Mouse (Mus musculus): ENCODE measurements at regions not wholly inside any gene's neighbourhood (a gene's known extent, or its start where the extent isn't known, plus 50 kb on each side); places are given as distances from the start of the nearest gene placed in this dataset.

DNA sequence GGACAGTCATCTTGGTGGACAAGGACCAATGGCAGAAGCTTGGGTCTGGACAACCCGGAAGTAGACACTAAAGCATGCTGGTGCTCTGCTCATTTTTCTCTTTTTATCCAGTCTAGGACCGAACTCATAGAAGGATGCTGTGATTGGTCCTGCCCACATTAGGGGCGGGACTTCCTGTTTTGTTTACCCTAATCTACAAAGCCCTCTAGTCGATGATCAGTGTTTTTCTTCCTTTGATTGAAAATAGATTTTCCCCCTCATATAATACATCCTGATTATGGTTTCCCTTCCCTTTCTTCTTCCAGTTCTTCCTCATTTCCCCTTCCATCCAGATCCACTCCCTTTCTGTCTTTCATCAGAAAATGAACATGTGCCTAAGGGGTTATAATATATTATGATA is 175.0 kb upstream of the Stt3b start:
- DNase-seq: no peak

DNA sequence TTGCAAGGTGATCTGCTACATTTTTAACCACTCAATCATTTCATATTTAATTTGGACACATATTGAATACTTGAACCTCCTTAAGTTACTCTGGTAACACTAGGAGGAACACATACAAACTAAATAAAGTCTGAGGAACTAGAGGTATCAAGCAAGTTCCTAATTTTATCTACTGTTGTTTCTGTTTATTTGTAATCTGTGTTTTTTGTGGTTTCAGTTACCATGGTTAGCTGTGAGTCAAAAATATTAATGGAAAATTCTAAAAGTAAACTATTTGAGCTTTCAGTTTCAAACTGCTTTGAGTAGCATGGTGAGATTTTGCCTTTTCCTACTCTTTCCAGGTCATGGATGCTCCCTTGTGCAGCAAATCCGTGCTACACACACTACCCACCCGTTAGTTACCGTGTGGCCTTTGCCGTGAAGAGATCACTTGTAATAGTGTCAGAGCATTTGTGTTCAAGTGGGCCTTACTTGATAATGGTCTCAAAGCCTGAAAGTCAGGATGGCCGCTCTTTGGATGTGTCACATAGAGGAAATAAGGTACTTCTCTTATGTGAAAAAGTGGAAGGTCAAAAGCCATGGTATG is 177.0 kb upstream of the Stt3b start:
- peak; percentile 4 for DNase-seq

DNA sequence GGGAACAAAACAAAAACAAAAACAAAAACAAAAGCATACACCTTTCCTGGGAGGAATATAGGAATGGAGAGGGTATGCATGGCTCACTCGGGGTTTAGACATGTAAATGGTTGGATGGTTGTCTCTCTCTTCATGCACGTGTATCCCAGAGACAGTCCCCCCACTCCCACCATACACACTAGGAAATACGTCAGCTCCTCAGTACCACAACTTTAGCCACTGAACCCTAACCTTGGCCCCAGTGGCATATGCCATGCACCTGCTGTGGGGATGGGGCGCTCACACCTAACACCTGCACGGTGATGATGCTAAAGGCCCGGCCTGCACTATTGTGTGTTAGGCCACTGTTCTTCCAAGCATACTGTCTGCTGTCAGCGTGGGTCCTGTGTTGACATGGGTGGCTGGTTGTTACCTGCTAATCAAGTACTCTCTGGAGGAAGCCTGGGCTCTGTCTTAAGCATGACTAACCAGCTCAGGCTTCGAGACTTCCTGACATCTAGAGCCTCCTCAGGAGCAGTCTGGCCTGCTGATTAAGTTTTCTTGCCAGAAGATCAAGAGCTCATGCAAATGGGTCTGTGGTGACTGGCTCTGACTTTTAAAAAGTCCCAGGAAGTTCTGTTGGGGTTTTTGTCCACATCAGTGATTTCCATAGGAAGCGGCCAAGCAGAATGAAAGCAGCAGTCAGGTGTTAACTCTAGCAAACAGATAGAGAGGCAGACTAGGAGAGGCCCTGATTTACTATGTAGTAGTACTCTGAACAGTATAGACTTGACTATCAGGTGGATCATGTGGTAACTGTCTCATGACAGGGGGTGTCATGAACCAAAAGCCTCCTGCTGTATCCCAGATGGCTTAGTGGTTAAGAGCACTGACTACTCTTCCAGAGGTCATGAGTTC is 178.9 kb upstream of the Stt3b start:
- DNase-seq: peak; percentile 23

DNA sequence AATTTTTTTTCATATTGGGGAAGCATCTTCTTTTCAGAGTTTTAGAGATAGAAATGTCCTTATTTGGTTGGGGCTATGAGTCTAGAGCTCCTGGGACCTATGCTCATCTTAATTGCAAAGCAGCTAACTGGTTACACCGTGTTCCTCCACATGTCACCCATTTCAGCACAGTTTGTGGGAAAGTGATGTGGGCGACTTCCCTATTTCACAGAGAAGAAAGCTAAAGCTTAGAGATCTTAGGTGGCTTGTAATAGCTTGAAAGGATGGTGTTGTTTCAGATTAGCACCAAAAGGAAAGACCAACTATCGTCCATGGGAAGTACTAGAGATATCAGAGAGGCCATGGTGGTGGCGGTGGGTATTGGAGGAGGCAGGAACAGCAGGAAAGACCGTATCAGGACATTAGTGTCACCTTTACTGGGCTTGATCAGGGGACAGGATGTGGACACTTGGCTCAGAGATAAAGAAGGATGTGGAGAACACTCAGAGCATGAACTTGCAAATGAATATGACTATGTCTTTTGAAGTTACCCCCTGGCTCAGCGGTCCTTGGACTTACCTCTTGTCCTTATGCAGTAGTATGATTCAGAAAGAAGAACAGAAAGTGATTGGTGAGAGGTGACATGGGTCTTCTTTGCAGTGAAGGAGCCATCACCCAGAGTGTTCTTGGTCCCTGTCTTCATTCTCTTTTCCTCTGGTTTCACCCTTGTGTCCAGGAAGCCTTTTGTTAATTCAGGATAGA is 182.4 kb upstream of the Stt3b start:
- DNase-seq: peak; percentile 72

- no peak for DNase-seq
Observed at GRCm38 (mm10) chr9:115493765-115494164, 183.5 kb upstream of the Stt3b start.

DNA sequence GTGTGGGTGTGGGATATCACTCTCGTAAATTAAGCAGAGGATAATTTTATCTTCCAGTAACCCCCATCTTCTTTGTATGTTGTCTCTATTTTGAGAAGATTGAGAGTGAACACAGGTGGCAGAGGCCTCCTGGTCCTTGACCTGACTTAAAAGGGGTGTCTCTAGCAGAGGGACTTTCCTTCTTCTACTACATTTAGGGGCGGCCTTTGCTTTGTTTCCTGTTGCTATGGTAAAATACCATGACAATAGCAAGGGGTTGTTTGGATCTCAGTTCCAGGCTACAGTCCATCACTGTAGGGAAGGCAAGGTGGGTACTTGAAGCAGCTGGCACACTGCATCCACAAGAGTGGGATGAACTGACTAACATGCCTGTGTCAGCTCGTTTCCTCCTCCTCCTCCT is 189.3 kb upstream of the Stt3b start:
- no peak for DNase-seq

DNA sequence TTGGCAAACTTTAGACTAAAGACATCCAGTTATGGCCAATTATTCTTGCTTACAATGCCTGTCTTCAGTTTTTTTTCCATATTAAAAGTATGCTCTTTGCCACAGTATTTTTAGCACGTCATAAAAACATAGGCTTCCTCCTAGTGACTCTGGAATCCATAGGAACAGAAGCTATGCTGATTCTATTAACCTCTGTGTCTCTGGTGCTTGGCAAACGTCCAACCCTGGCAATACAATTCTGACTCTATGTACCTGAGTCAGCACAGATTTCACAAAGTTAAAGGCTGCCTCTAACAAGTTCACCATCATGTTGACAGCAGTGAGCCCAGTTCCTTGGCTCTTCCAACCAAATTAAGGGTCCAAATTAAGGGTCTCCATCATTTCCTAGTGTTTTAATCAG is 194.6 kb upstream of the Stt3b start:
- no peak for DNase-seq

DNA sequence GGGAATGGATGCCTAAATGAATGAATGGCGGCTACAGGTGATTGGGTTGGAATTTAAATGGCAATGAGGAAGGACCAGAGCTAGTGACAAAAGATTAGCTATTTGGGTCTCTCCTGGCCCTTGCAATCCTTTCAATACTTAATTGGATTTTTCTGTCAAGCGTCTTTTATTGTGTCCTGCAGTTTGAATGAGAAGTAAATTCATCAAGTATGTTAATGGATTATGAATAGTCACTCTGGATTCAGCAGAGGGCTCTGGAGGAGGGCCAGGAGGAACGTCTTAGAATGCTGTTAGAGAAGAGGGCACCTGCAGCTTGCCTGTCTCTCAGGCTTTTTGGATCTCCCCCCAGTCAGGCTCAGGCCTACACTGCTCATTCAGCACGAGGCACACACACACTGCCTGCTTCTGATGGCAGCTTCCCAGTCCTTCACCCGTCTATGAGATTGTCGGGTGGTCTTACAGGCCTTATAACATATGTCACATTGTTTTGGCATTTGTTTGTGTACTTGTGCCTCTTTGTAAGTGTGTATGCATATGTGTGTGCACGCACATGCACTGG is 197.0 kb upstream of the Stt3b start:
- no peak for DNase-seq

GRCm38 (mm10) chr9:115512835-115513629 is 202.8 kb upstream of the Stt3b start:
- no peak for DNase-seq

- DNase-seq: no peak
Observed at GRCm38 (mm10) chr9:115517903-115518302, 207.7 kb upstream of the Stt3b start.

- DNase-seq: no peak
Observed at GRCm38 (mm10) chr9:115524161-115524560, 213.9 kb upstream of the Stt3b start.

GRCm38 (mm10) chr9:115524591-115524990 is 214.4 kb upstream of the Stt3b start:
- DNase-seq: no peak

DNA sequence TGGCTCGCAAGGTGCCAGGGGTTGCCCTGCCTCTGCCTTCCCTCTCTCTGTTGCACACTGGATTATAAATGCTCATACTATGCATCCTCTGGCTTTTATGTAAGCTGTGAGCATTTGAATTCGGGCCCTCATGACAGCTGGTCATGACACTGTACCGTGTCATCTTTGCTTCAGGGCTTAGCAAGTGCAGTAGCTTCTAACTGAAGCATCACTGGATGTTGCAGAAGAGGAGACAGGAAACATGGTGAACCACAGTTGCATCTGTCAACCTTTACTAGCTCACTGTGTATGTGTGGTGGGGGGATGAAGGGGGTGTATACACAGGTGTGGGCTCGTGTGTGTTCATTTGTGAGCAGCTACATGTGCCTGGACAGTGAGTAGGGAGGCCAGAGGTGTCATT is 216.1 kb upstream of the Stt3b start:
- DNase-seq: no peak

GRCm38 (mm10) chr9:115526981-115527380 is 216.8 kb upstream of the Stt3b start:
- DNase-seq: peak; percentile 66

DNA sequence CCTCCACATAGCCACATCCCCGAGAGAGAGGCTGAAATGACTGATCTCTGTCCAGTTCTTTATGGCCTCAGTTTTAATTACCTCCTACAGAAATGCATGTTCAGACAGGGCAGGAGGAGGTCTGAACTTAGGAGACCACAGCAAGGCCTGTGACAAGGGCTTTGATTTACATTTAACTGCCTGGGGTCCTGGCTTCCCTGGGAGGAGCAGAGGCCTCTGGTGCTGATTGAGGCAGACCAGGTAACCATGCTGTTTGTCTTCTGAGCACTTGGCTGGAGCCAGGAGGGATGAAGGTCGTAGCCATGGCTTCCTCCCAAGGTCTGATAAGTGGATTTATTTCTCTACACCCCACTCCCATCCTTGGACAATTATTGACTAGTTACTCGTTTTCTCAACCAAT is 224.0 kb upstream of the Stt3b start:
- DNase-seq: no peak

DNA sequence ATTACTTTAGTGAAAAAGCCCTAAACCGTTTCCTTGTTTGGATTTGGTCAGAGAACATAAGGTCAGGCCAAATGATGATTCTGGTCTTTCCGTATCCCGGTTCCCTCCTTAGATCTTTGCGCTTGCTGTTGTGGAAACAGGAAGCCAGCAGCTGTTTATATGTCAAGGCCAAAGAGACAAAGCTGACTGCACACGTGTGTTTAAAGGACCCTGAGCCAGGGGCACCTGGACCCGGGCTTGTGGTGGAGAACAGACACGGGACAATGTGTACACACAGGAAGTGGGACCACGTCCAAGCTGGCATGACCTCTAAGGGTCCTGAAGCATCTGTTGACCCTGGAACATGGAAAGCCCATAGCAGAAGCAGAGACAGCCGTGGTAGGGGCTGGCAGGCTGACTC is 233.4 kb upstream of the Stt3b start:
- peak; percentile 76 for DNase-seq

DNA sequence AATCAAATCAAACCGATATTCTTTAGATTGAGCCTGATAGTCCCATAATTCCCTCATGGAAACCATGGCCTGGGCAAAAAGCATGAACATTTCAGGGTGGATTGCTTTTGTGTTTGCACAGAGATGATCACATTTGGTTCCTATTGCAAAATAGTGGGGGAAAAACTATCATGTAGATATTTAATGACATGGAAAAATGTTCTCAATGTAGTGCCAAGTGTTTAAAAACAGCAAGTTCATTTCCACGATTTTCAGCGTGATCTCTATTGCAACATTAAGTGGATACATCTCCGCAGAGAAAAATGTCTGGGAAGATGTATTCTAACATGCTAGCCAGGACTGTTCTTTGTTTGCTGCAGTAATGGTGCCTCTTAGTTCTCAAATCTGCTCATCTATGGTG is 235.0 kb upstream of the Stt3b start:
- DNase-seq: no peak

DNA sequence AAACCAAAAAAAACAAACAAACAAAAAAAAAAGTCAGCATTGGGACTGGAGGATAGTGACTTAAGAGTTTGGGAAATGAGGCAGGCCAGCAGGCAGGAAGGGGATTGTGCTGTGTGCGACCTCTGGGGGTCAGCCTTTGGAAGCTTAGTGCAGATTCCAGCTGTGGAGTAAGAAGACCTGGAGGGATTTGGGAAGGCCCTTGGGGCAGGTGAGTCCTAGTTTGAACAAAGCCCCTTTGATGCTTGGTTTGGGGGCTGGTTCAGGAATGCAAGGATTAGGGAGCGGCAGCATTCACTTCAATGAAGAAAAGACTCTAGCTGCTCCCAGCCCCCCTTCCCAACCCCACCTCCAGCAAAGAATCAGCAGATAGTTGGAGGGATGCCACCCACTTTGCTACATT is 235.6 kb upstream of the Stt3b start:
- DNase-seq: no peak

DNA sequence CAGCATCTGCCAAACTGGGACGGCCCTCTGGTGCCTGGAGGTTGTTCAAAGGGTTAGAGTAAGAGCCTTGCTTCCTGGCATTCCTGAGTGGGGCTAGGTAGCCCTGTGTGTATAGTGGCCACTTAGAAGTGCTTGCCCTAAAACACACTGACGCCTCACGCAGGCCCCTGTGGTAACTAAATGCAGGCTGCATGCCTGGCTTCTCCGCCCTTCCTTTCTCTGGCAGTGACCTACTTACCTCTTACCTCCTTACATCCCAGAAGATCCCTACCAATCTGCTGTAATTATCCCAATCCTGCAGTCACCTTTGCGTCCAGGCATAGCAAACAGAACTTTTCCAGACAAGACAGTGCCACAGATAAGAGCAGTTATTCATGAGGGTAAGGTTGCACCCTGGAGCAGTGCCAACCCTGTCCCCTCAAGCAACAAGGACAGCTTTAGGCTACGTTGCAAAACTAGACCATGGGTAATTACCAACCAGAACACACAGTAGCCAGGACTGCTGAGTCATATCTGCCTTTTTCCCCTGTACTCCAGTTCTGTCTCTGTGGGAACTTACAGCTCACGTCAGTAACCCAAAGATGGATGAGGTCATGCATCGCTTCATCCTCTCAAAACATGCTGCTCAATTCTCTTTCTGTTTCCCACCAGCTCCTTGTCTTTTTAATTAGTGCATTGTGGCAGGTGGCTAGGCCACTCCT is 237.6 kb upstream of the Stt3b start:
- DNase-seq: no peak

- no peak for DNase-seq
Observed at GRCm38 (mm10) chr9:115548722-115549349, 238.6 kb upstream of the Stt3b start.

GRCm38 (mm10) chr9:115551080-115551479 is 240.9 kb upstream of the Stt3b start:
- DNase-seq: no peak

DNA sequence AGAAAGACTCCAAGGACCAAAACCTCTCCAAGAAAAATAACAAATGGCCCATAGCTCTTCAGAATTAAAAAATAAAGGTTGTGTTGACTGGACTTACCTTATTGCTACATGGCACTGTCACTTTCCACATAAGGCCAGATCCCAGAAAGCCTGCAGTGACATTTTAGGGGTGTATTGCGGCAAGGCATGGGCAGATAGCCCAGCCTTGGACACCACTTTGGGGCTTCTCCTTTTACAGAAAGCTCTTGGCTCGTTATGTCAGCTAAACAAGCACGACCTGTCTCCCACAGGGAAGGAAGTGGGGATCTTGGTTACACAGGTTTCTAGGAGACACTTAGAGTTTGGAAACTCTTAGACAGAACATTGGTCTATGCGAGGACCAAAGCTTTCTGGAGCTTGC is 241.3 kb upstream of the Stt3b start:
- no peak for DNase-seq
